Mouse (Mus musculus): Measurements from ENCODE around the gene Ppm1b.

Ppm1b gene

GRCm38 (mm10) chr17:84958986-84959664 is 2.6 kb downstream of the Ppm1b start:
- DNase-seq, result no peak

DNA sequence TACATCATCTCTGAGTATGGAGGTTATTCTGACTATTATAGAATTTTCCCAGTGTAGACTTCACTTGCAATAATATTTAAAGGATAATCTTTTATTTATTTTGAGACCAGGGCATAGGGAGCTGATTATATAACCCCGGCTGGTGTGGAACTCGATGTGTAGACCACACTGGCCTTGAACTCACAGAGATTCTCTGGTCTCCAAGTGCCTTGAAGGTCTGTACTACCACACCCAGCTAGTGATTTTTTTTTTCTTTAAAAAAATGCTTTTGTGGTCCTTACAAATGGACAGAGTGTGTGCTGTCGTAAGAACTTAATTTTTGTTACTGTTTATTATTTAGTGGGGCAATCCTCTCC is 3.1 kb downstream of the Ppm1b start:
- no peak for DNase-seq

DNA sequence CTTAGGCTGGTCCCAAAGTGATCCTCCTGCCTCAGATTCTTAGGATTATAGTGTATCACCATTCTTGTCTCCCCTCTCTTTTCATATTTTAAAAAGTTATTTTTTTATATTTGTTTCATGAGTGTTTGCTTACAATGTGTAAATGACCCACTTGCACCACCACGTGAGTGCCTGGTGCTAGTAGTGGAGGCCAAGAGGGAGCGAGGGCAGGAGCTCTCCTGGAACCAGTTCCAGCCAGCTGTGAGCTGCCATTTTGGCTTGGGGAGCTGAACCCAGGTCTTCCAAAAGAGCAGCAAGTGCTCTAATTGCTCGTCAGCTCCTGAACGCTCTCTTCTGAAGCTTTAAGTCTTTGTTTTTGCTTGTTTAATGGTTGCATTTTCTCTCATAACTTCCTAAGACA is 3.6 kb downstream of the Ppm1b start:
- no peak for DNase-seq

GRCm38 (mm10) chr17:84962046-84962445 is 5.5 kb downstream of the Ppm1b start:
- DNase-seq, result no peak

GRCm38 (mm10) chr17:84963651-84964050 is 7.1 kb downstream of the Ppm1b start:
- no peak for DNase-seq

GRCm38 (mm10) chr17:84966231-84966630 is 9.7 kb downstream of the Ppm1b start:
- no peak for DNase-seq

GRCm38 (mm10) chr17:84967045-84967444 is 10.5 kb downstream of the Ppm1b start:
- DNase-seq, result no peak

DNA sequence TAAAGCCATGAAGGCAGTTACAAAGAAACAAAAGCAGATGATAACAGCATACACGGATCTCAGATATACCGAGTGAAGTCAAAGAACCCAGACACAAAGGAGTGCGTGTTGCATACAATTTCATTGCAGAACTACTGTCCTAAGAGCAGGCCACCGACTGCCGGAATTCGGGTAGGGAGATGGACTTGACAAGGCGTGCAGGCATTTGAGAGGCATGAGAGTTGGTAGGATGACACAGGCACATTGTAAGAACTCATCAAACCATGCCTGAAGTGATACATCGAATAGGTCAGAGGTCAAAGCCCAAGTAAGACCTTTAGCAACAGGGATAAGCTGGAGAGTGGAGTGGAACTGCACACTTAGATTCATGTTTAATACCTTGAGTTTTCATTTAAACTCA is 13.4 kb downstream of the Ppm1b start:
- no peak for DNase-seq

DNA sequence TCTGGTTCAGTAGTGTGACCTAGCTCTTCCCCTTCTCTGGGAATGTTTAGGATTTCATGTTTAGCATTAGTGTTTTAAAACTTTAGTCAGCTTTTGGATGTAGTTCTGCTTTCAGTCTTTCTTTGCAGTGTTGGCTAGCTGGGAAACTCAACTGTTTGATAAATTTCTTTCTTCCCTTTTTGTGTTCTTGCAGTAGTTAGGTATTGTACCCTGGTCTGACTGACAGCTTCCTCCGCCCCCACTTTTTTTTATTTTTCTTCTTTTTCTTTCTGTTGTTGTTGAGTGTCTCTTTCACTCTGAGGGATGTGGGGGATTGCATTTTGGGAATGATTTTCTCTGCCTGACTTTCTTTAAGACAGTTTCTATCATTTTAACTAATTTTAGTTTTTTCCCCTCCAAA is 25.2 kb downstream of the Ppm1b start:
- no peak for DNase-seq

DNA sequence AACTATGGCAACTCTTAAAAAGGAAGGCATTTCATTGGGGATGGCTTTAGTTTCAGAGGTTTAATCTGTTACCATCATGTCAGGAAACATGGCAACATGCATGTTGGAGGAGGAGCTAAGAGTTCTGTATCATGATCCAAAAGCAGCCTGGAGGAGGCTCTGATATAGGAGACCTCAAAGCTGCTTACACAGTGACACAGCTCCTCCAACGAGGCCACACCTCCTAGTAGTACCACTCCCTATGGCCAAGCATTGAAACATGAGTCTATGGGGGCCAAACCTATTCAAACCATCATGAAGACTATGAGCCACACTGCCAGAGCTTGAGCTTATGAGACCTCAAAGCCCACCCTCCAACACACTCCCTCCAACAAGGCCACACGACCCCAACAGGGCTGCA is 26.2 kb downstream of the Ppm1b start:
- no peak for DNase-seq

DNA sequence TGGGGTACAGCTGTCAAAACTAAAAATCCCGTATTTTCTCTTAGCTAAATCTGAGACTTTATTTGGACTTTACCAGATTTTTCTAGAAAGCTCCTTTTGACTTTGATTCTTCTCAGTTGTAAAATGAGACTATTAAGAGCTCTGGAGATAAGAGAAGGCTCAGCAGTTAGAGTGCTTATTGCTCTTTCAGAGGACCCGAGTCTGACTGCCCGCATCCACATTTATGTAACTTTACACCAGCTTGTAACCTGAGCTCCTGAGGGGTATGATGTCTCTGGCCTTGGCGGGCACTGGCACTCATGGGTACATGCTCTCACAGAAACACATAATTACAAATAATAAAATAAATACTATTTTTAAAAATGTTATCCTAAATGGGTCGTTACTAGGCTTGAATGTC is 29.8 kb downstream of the Ppm1b start:
- DNase-seq, result no peak

GRCm38 (mm10) chr17:84987834-84988410 is 31.4 kb downstream of the Ppm1b start:
- DNase-seq, result no peak

DNA sequence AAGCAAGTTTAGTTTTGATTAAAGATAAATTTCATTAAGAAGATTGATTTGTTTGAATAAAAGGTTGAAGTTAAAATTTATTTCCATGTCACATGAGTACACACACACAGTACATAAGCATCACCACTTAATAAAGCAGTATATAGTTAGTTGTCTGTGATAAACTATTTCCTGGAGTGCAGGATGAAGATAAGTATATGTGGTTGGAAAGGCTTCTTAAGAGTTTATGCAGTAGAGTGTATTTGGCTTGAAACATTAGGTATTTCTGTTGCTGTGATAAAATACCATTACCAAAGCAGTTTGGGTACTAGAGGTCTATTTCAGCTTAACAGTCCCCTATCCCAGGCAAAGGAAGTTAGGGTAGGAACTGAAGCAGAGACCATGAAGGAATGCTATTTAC is 32.0 kb downstream of the Ppm1b start:
- DNase-seq, result no peak

DNA sequence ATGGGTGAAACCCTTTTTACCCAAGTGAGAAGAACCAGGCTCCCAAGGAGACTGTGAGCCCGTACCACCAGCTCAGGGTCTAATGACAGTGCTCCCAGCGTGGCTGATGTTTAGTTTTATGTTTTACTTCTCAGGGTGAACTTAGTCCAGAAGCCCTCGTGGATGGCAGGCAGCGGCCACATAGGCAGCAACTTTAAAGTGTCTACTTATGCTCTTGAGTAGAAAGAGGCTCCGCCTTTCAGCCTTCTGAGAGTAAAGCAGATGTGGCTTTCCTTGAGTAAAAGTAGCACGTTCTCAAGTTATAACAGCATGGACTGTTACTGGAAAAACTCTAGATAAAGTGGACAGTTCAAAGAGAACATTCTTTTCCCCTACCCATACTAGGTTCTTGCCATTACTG is 39.3 kb downstream of the Ppm1b start:
- DNase-seq, result no peak

DNA sequence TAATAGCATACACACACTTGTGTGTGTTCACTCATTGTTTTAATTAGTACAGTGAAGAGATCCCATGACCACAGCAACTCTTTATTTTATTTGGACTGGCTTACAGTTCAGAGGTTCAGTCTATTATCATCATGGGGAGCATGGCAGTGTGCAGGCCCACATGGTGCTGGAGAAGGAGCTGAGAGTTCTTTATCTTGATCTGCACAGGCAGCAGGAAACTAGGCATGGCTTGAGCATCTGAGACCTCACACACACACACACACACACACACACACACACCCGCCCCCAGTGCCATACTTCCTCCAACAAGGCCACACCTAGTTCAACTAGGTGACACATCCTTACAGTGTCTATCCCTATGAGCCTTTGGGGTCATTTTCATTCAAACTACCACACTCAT is 41.1 kb downstream of the Ppm1b start:
- no peak for DNase-seq

DNA sequence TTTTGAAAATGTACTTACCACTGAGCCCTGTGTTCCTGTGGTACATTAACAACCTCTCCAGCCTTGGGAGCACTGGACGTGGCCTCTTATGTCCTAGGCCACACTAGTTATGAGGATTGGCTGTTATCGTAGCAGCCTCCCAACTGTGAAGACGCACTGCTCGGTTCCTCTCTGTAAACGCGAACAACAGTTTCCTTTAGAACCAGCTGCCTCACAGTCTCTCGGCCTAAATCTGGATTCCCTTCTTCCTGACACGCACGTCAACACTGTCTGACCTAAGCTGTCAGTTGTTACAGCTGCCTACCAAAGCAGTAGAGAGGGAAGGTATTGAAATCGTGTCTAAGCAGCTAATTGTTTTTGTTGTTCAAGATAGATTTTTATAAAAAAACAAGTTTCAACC is 43.1 kb downstream of the Ppm1b start:
- peak; percentile 10 for DNase-seq

GRCm38 (mm10) chr17:85013485-85013884 is 56.9 kb downstream of the Ppm1b start:
- no peak for DNase-seq

DNA sequence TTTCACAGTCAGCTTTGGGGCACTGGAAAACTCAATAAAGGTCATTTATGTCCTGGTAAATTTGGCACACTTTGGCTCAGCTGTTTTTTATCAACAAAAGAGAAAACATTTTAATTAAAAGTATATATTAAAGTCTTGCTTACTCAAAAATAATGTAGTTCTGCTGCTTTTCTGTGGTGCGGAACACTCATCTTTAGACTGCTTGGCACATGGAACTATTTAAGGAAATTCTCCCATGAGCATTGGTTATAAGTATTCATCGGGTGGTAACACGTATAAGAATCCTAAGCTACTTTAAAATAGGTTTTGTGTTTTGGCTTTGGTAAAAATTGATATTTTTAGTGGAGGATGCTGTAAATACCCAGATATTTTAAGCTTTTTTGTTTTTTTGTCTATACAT is 58.1 kb downstream of the Ppm1b start:
- no peak for DNase-seq

DNA sequence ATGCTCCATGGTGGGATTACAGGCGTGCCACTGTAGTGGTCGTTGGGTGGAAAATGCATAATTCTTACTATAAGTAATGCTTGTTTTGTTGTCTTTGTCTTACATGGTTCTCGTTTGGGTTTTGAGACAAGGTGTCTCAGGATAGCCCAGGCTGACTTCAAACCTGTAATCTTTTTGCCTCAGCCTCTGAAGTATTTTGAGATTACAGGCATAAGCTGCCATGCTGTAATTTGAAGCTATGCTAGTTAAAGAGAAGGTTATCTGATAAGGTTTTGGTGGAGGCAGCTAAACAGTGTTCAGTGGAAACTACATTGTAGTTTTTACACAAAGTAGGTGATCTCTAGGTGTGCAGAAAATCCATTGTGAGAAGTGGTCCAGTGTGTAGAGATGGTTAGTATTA is 61.8 kb downstream of the Ppm1b start:
- no peak for DNase-seq

- peak; percentile 12 for DNase-seq
Measured at GRCm38 (mm10) chr17:85018794-85019193, 62.3 kb downstream of the Ppm1b start.

DNA sequence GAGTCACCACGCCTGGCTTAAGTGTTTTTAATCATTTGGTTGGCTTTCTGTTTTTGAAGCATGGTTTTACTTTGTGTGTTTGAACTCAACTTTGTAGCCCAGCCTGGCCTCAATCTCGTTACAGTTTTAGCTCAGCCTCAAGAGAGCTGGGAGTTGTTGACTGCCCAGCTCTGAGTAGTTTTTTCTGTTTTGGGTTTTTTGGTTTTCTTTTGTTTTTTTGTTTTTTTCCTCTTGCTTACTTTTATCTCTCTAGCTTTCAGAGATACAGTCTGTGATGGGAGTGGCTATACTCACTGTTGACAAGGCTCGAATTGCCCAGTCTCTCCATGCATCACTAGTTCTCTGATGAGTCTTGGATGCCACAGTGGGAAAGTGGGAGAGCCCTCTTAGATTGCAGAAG is 63.8 kb downstream of the Ppm1b start:
- DNase-seq, result no peak

DNA sequence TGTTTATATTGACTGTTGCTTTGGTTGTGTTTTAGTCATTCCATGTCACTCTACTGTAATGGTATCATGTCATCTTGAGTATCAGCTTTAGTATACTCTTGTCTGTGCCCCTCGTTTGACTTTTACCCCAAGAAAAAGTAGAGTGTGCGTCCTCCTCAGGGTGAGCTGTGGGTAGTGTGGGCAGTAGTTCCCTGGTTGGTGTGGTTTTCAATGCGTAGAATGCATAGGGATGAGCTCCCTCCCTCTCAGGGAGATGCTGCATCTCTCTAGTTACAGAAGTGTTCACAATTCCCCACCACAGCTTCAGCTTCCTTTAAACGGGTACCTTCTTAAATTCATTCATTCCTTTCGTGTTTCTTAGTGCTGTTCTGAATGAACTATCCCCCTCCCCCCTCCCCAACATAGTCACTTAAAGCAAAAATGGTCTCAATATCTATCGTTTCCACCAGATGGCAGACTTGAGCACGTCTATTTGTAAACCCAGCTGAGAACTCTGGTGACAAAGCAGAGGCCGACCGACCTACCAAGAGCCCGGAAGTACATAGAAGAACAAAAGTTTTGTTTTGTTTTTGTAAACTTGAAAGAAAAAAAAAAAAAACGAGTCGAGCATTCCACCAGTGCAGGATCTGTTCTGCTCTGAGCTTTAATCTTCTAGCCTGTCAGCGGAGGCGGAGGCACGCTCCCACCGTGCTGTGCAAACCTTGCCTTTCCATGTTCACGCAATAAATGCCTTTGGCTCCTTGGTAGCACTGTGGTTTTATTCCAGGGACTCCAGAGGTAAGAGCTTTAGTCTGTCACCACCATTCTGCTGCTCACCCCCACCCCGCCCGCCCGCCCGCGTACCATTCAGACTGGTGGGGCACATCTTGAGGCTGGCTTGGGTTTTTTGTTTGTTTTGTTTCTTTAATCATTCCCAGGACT is 67.0 kb downstream of the Ppm1b start:
- peak; percentile 52 for DNase-seq

- DNase-seq, result no peak
Measured at GRCm38 (mm10) chr17:85024237-85024636, 67.7 kb downstream of the Ppm1b start.

- no peak for DNase-seq
Measured at GRCm38 (mm10) chr17:85025151-85025550, 68.6 kb downstream of the Ppm1b start.

Data from layer of hippocampus, adult 9-11 months (tissue).